Mouse (Mus musculus) heart, adult 2 months (tissue): ENCODE measurements around the gene Chuk.

Experiments used
- CTCF ChIP-seq: fragments of 200-600 bp; IDR thresholded peaks from 2 replicates; pipeline ENCODE4 v1.8.1; 2022; ENCODE audit warnings: antibody characterized with exemption, mild to moderate bottlenecking, moderate library complexity
- POLR2A ChIP-seq: fragments of 200-500 bp; IDR thresholded peaks from 2 replicates; pipeline ENCODE4 v1.6.1; 2011; ENCODE audit warnings: mild to moderate bottlenecking, low read depth, low read length, control low read depth; ENCODE audit not compliant: insufficient read depth

GRCm38 (mm10) chr19:44110356-44110755 is 3.1 kb upstream of the Chuk start:
- TF ChIP-seq CTCF (no peak), POLR2A (no peak)
